In the genomic region with DNA sequence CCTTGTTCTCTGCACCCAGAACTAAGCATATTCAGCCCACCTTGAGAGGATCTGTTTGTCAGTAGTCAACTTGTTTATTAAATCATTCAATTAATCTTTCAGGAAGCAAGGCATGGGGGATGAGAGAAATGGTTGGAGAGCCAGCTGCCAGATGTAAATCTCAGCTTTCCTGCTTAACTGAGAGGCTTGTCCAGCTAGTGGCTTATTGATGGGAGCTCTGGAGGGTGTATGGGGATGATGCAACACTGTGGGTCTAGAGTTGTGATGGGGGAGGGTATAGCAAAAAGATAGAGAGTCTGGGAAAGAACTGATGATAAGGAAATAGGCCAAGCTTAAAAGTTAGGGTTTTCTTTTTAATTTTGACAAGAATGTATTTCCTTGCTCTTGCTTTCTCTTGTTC, we compare ENCODE assay signal across 29 mouse cellular contexts.
DNase-seq lines count a peak whose midpoint lies in the region; ATAC-seq and TF ChIP-seq lines count a peak whose summit lies in the region.
"Had no signal": no experiment of that assay in that cellular context is flagged by ENCODE, and none has a peak within 500 bp of the region (broad histone marks: within the 10 kb centered on the region; RNA-seq: fewer than 3 reads in every experiment).

No protein-coding gene starts in this region.

- H3K9ac ChIP-seq in liver, embryonic 11.5 days (ENCODE audit: low read depth, low read length), result no peak overlapping the region
- no peak overlapping the region for H3K9ac ChIP-seq in lung, postnatal 0 days (replicated peaks; ENCODE audit: low read depth)
- H3K9ac ChIP-seq: forebrain, embryonic 12.5 days; forebrain, postnatal 0 days; hindbrain, embryonic 12.5 days; intestine, embryonic 15.5 days; limb, embryonic 13.5 days; liver, embryonic 15.5 days; neural tube, embryonic 12.5 days had no signal

- DNase-seq in embryo, embryonic 10.5 days (ENCODE audit: low spot score), result peak; percentile 14
- no peak for DNase-seq in embryo, embryonic 9.5 days (ENCODE audit: extremely low spot score)
- no peak for DNase-seq in liver, embryonic 11.5 days (ENCODE audit: low spot score)
- no peak for DNase-seq in liver
- peak; percentile 65 for DNase-seq in lung, postnatal 0 days (ENCODE audit: low spot score)
- peak; percentile 9 to 20 for DNase-seq in lung, postnatal 4 days
- DNase-seq in spleen, adult 18-20 months, result no peak
- no peak for DNase-seq in thymus, adult 2 months
- DNase-seq: adrenal gland, adult 8-10 months; cerebellum, adult 8-10 months; cerebellum, postnatal 25 days; forebrain, postnatal 0 days; gastrocnemius, postnatal 14 days; heart, postnatal 36 days; kidney, adult 2 months; kidney, postnatal 10 days; right cerebral cortex, adult 18-20 months had no signal

- no peak overlapping the region for H3K4me3 ChIP-seq in liver, embryonic 11.5 days (ENCODE audit: low read depth, low read length)
- no peak overlapping the region for H3K4me3 ChIP-seq in lung, postnatal 0 days (ENCODE audit: low read depth, low read length)
- no peak overlapping the region for H3K4me3 ChIP-seq in thymus, adult 2 months (ENCODE audit: control insufficient read depth, insufficient read depth, low read length)
- H3K4me3 ChIP-seq: erythroblast, embryonic 14.5 days; forebrain, embryonic 12.5 days; heart, embryonic 10.5 days; hindbrain, embryonic 12.5 days; intestine, embryonic 15.5 days; limb, embryonic 13.5 days; liver, embryonic 15.5 days; neural tube, embryonic 12.5 days had no signal

- no peaks in the 10 kb centered on the region for H3K4me1 ChIP-seq in liver, embryonic 11.5 days (replicated peaks; ENCODE audit: control insufficient read depth, insufficient read depth, low read length)
- H3K4me1 ChIP-seq in lung, postnatal 0 days (ENCODE audit: insufficient read depth, low read depth, low read length), result no peaks in the 10 kb centered on the region
- no peaks in the 10 kb centered on the region for H3K4me1 ChIP-seq in thymus, adult 2 months (replicated peaks; ENCODE audit: control insufficient read depth, insufficient read depth, low read length)
- H3K4me1 ChIP-seq: forebrain, embryonic 12.5 days; heart, embryonic 10.5 days; hindbrain, embryonic 12.5 days; intestine, embryonic 15.5 days; limb, embryonic 13.5 days; liver, embryonic 15.5 days; neural tube, embryonic 12.5 days had no signal

- TF ChIP-seq POLR2A in thymus, adult 2 months (IDR thresholded peaks at IDR 0.05; ENCODE audit: control insufficient read depth, extremely low read depth, insufficient read depth, low read length, poor library complexity), result no peak

- TF ChIP-seq CTCF in lung, postnatal 0 days (IDR thresholded peaks at IDR 0.05), result no peak
- TF ChIP-seq CTCF in thymus, adult 2 months (IDR thresholded peaks at IDR 0.05; ENCODE audit: borderline replicate concordance, control insufficient read depth, extremely low read depth, insufficient read depth, low read length, poor library complexity), result no peak

- H3K4me2 ChIP-seq in liver, embryonic 11.5 days, result no peak overlapping the region
- H3K4me2 ChIP-seq in lung, postnatal 0 days (replicated peaks; ENCODE audit: low read depth, low read length), result no peak overlapping the region
- H3K4me2 ChIP-seq: forebrain, embryonic 12.5 days; hindbrain, embryonic 12.5 days; intestine, embryonic 15.5 days; limb, embryonic 13.5 days; liver, embryonic 15.5 days; midbrain, embryonic 11.5 days; neural tube, embryonic 12.5 days had no signal

- no peak overlapping the region for H3K27ac ChIP-seq in liver, embryonic 11.5 days (ENCODE audit: low read depth, low read length)
- H3K27ac ChIP-seq in lung, postnatal 0 days (ENCODE audit: low read length), result no peak overlapping the region
- no peak overlapping the region for H3K27ac ChIP-seq in thymus, adult 2 months (ENCODE audit: control insufficient read depth, insufficient read depth, low read length)
- H3K27ac ChIP-seq: forebrain, embryonic 12.5 days; heart, embryonic 10.5 days; hindbrain, embryonic 12.5 days; hindbrain, postnatal 0 days; intestine, embryonic 15.5 days; limb, embryonic 13.5 days; liver, embryonic 15.5 days; neural tube, embryonic 12.5 days had no signal

- H3K36me3 ChIP-seq in liver, embryonic 11.5 days (ENCODE audit: control insufficient read depth, insufficient read depth, low read length), result no peaks in the 10 kb centered on the region
- no peaks in the 10 kb centered on the region for H3K36me3 ChIP-seq in lung, postnatal 0 days (ENCODE audit: insufficient read depth, low read length)
- H3K36me3 ChIP-seq in thymus, adult 2 months (ENCODE audit: control insufficient read depth, insufficient read depth, low read length), result no peaks in the 10 kb centered on the region
- H3K36me3 ChIP-seq: forebrain, embryonic 12.5 days; G1E; heart, embryonic 10.5 days; hindbrain, embryonic 12.5 days; intestine, embryonic 15.5 days; limb, embryonic 13.5 days; liver, embryonic 15.5 days; neural tube, embryonic 12.5 days had no signal

- no peak for TF ChIP-seq EP300 in lung, postnatal 0 days (IDR thresholded peaks at IDR 0.05)

- H3K9me3 ChIP-seq in liver, embryonic 11.5 days (ENCODE audit: control insufficient read depth, low read length), result no peaks in the 10 kb centered on the region
- no peaks in the 10 kb centered on the region for H3K9me3 ChIP-seq in lung, postnatal 0 days (ENCODE audit: low read length)
- H3K9me3 ChIP-seq: forebrain, embryonic 12.5 days; G1E; heart, embryonic 10.5 days; hindbrain, embryonic 12.5 days; intestine, embryonic 15.5 days; limb, embryonic 13.5 days; liver, embryonic 15.5 days; neural tube, embryonic 12.5 days had no signal

- no peaks in the 10 kb centered on the region for H3K27me3 ChIP-seq in liver, embryonic 11.5 days (replicated peaks; ENCODE audit: control insufficient read depth, insufficient read depth, low read length)
- no peaks in the 10 kb centered on the region for H3K27me3 ChIP-seq in lung, postnatal 0 days (replicated peaks; ENCODE audit: insufficient read depth, low read length)
- H3K27me3 ChIP-seq in thymus, adult 2 months (ENCODE audit: control insufficient read depth, insufficient read depth, low read length), result no peaks in the 10 kb centered on the region
- H3K27me3 ChIP-seq: forebrain, embryonic 12.5 days; hindbrain, embryonic 12.5 days; intestine, embryonic 15.5 days; limb, embryonic 13.5 days; liver, embryonic 15.5 days; neural tube, embryonic 12.5 days had no signal

- 0 out of 2 replicates have a peak, but pooled peaks have one; percentile 41 for ATAC-seq in liver, embryonic 11.5 days (replicated peaks; ENCODE audit: low FRiP score)
- peak; percentile 38; the same call in 1 of the 2 replicates for ATAC-seq in lung, postnatal 0 days
- ATAC-seq: forebrain, postnatal 0 days; hindbrain, postnatal 0 days; intestine, embryonic 15.5 days; midbrain, embryonic 16.5 days had no signal

Comparison
In these comparisons a context has a peak if more than half of its experiments do, and no peak if none do; other contexts are left out.
1. DNase-seq: peak in embryo, embryonic 10.5 days (single experiment), lung, postnatal 0 days (single experiment) and lung, postnatal 4 days (2 of 2); none in embryo, embryonic 9.5 days (single experiment), liver, embryonic 11.5 days (single experiment), liver (single experiment), spleen, adult 18-20 months (0 of 2) and thymus, adult 2 months (single experiment).